Mouse (Mus musculus) intestine, embryonic 14.5 days (tissue): ENCODE data around the gene Angptl8. TPM values are rescaled to one million over a fixed set of nuclear protein-coding genes. Genes with fewer than 3 reads are reported as not detected.

Experiments used
- ATAC-seq: fragments of 200-750 bp; cut with Nextera tagmentation; replicated peaks from 2 replicates; pipeline ENCODE4 v1.8.0; 2017; ENCODE audit warnings: low read depth, moderate number of reproducible peaks, moderate TSS enrichment, moderate library complexity; ENCODE audit not compliant: low FRiP score, low TSS enrichment
- DNase-seq: peaks from one replicate; pipeline ENCODE4 v3.0.0-alpha.2; 2018; ENCODE audit warnings: low spot score
- H3K27ac ChIP-seq: fragments of 300-500 bp; sonication (generic); 2 replicates; pipeline ENCODE4 v1.5.1; 2014; ENCODE audit warnings: low read depth, mild to moderate bottlenecking, control low read depth
- H3K27me3 ChIP-seq: fragments of 300-500 bp; sonication (generic); replicated peaks from 2 replicates; pipeline ENCODE4 v1.6.1; 2014; ENCODE audit warnings: low read length, control low read depth; ENCODE audit not compliant: control insufficient read depth, insufficient read depth
- H3K36me3 ChIP-seq: fragments of 300-500 bp; sonication (generic); 2 replicates; pipeline ENCODE4 v1.6.1; 2014; ENCODE audit warnings: low read length, control low read depth; ENCODE audit not compliant: control insufficient read depth, insufficient read depth
- H3K4me1 ChIP-seq: fragments of 300-500 bp; sonication (generic); replicated peaks from 2 replicates; pipeline ENCODE4 v1.6.1; 2014; ENCODE audit warnings: low read length, control low read depth, mixed read lengths; ENCODE audit not compliant: control insufficient read depth, insufficient read depth
- H3K4me2 ChIP-seq: fragments of 300-500 bp; sonication (generic); 2 replicates; pipeline ENCODE4 v1.6.1; 2014; ENCODE audit warnings: low read length
- H3K4me3 ChIP-seq: fragments of 300-500 bp; sonication (generic); 2 replicates; pipeline ENCODE4 v1.5.1; 2014; ENCODE audit warnings: low read depth, low read length, control low read depth, mixed read lengths
- H3K9ac ChIP-seq: fragments of 300-500 bp; sonication (generic); 2 replicates; pipeline ENCODE4 v1.6.1; 2014; ENCODE audit warnings: mild to moderate bottlenecking, low read length
- H3K9me3 ChIP-seq: fragments of 300-500 bp; sonication (generic); 2 replicates; pipeline ENCODE4 v1.6.1; 2016; ENCODE audit warnings: low read length, control low read depth; ENCODE audit not compliant: control insufficient read depth
- WGBS: fragments of 180-500 bp; shearing (Covaris S2); extraction: QIAGEN DNeasy Blood & Tissue Kit; methylation state at CpG from one replicate; pipeline ENCODE4 v1.1.7; 2014; 5-methylcytosine and 5-hydroxymethylcytosine counted together
- polyA plus RNA-seq: library from polyadenylated mRNA; unstranded; fragments of >200 nt; fragmentation: Nextera tagmentation; extraction: Ambion mirVana; gene quantifications from 2 replicates; pipeline ENCODE4 v1.2.1, GENCODE M21; 2014

Gene Angptl8
- polyA plus RNA-seq, 1 experiment from 2014 or later = 4.3 TPM

- no peaks in the 10 kb centered on the region for H3K27me3 ChIP-seq
- WGBS = 34% methylated on average over 13 of the region's 13 CpGs
- H3K36me3 ChIP-seq = peaks cover 20% of the 10 kb centered on the region
- DNase-seq = peak; percentile 91
- H3K4me1 ChIP-seq = no peaks in the 10 kb centered on the region
- no peak overlapping the region for H3K4me3 ChIP-seq
- H3K9ac ChIP-seq = peak overlapping the region; percentile 14; the same call in 1 of the 2 replicates
- ATAC-seq = peak; percentile 86
- 0 out of 2 replicates have a peak overlapping the region, but pooled peaks have one; percentile 14 for H3K4me2 ChIP-seq
- peak overlapping the region; percentile 40 for H3K27ac ChIP-seq
- no peaks in the 10 kb centered on the region for H3K9me3 ChIP-seq
Observed at GRCm38 (mm10) chr9:21803986-21804644, 31.2 kb upstream of the Angptl8 start.

DNA sequence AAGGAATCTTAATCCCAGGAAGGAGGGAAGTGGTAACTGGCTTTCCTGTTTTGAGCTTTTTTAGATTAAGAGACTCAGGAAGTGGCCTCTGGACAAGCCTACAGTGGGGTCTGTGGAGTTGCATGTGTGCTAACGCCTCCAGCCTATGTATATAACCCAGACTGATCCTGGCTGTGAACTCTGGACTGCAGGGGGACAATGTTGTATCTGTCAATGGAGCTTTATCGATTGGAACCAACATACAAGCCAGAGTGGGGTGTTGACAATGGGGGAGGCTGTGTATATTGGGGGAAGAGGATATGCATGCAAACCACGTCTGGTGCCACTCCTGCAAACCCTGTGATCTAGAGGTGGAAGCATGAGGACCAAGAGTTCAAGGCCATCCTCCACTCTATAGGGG is 28.9 kb upstream of the Angptl8 start:
- peaks cover 20% of the 10 kb centered on the region; the same call in 1 of the 2 replicates for H3K36me3 ChIP-seq
- 46% methylated on average over 3 of the region's 3 CpGs for WGBS
- H3K27me3 ChIP-seq = no peaks in the 10 kb centered on the region
- H3K4me1 ChIP-seq = no peaks in the 10 kb centered on the region
- H3K4me2 ChIP-seq = no peak overlapping the region
- ATAC-seq (no peak), DNase-seq (no peak)
- H3K4me3 ChIP-seq = no peak overlapping the region
- H3K27ac ChIP-seq = no peak overlapping the region
- H3K9ac ChIP-seq = no peak overlapping the region
- H3K9me3 ChIP-seq = no peaks in the 10 kb centered on the region

- ATAC-seq (no peak), DNase-seq (no peak)
- Histone ChIP-seq H3K27me3 (no peaks in the 10 kb centered on the region), H3K9ac (no peak overlapping the region), H3K4me2 (no peak overlapping the region), H3K9me3 (no peaks in the 10 kb centered on the region), H3K36me3 (peaks cover 14% of the 10 kb centered on the region; the same call in 1 of the 2 replicates), H3K4me1 (no peaks in the 10 kb centered on the region), H3K4me3 (no peak overlapping the region), H3K27ac (no peak overlapping the region)
- 79% methylated on average over 11 of the region's 11 CpGs for WGBS
Observed at GRCm38 (mm10) chr9:21806976-21807375, 28.3 kb upstream of the Angptl8 start.

DNA sequence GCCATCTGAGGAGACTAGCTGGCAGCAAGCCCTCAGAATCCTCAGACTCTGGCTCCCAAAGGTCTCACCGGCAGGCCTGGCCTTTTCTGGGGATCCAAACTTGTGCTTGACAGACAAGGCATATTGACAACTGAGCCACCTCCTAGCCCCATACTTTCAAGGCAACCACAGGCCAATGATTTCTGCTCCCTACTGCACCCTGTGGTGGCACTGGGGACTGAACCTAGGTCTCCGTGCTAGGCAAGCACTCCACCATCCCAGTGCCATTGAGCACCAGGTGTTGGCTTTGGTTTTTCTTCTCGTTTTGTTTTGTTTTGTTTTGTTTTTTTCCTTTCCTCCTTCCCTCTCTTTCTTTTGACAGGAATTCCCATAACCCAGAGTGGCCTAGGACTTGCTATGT is 26.7 kb upstream of the Angptl8 start:
- Histone ChIP-seq H3K4me3 (no peak overlapping the region), H3K9me3 (no peaks in the 10 kb centered on the region), H3K4me2 (no peak overlapping the region), H3K27ac (no peak overlapping the region), H3K9ac (no peak overlapping the region), H3K4me1 (no peaks in the 10 kb centered on the region), H3K36me3 (peaks cover 29% of the 10 kb centered on the region), H3K27me3 (no peaks in the 10 kb centered on the region)
- ATAC-seq = no peak
- 69% methylated on average over 3 of the region's 3 CpGs for WGBS
- no peak for DNase-seq

DNA sequence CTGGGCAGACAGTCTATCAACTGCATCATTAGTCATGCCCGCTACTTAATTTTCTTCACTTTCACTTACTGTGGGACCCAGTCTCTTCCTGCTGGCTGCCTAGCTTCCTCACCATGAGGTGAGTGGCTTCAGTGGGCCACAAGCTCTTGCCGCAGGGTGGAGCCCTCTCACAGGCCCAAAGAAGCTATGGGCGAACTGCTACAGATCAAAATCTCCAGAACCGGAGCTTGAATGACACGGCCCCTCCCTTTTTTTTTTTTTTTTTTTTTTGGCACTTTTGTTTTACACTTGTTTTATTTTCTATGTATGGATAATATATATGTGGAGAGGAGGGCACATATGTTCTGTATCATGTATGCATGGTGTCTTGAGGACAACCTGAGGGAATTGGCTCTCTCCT is 24.1 kb upstream of the Angptl8 start:
- no peak overlapping the region for H3K27ac ChIP-seq
- ATAC-seq = no peak
- H3K4me2 ChIP-seq = no peak overlapping the region
- H3K4me3 ChIP-seq = no peak overlapping the region
- H3K9ac ChIP-seq = no peak overlapping the region
- no peaks in the 10 kb centered on the region for H3K27me3 ChIP-seq
- no peaks in the 10 kb centered on the region for H3K9me3 ChIP-seq
- H3K4me1 ChIP-seq = no peaks in the 10 kb centered on the region
- H3K36me3 ChIP-seq = peaks cover 54% of the 10 kb centered on the region
- WGBS = 89% methylated on average over 5 of the region's 5 CpGs
- DNase-seq = no peak

GRCm38 (mm10) chr9:21816716-21817305 is 18.5 kb upstream of the Angptl8 start:
- Histone ChIP-seq H3K36me3 (peaks cover 75% of the 10 kb centered on the region), H3K4me3 (no peak overlapping the region)

GRCm38 (mm10) chr9:21818125-21818524 is 17.2 kb upstream of the Angptl8 start:
- 81% methylated on average over 4 of the region's 4 CpGs for WGBS
- DNase-seq = no peak
- Histone ChIP-seq H3K9ac (no peak overlapping the region), H3K4me1 (no peaks in the 10 kb centered on the region), H3K27ac (no peak overlapping the region), H3K27me3 (no peaks in the 10 kb centered on the region), H3K4me3 (no peak overlapping the region), H3K36me3 (peaks cover 69% of the 10 kb centered on the region), H3K9me3 (no peaks in the 10 kb centered on the region), H3K4me2 (no peak overlapping the region)
- no peak for ATAC-seq

More at GRCm38 (mm10) chr9:21816716-21817305, 18.5 kb upstream of the Angptl8 start:
- Histone ChIP-seq H3K9ac (no peak overlapping the region), H3K27me3 (no peaks in the 10 kb centered on the region), H3K27ac (no peak overlapping the region), H3K4me2 (no peak overlapping the region), H3K9me3 (no peaks in the 10 kb centered on the region), H3K4me1 (no peaks in the 10 kb centered on the region)
- WGBS = 76% methylated on average over 9 of the region's 9 CpGs
- no peak for ATAC-seq
- DNase-seq = no peak

DNA sequence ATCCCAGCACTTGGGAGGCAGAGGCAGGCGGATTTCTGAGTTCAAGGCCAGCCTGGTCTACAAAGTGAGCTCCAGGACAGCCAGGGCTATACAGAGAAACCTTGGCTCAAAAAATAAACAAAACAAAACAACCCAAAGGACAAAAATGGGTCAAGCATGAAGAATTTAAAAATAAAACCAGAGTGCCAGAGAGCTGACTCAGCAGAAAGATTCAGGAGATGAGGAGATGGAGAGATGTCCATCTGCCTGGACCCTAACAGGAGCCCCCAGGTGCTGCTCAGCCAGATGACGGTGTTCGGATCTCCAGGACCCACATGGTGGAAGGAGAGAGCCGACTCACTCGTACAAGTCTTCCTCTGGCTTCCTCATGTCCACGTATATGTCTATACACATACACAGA is 16.7 kb upstream of the Angptl8 start:
- no peak for ATAC-seq
- 95% methylated on average over 6 of the region's 6 CpGs for WGBS

More for the DNA sequence above, 16.7 kb upstream of the Angptl8 start:
- no peak for DNase-seq
- H3K4me3 ChIP-seq = no peak overlapping the region
- no peak overlapping the region for H3K9ac ChIP-seq
- H3K4me2 ChIP-seq = no peak overlapping the region
- H3K27ac ChIP-seq = no peak overlapping the region
- no peaks in the 10 kb centered on the region for H3K9me3 ChIP-seq
- H3K27me3 ChIP-seq = no peaks in the 10 kb centered on the region
- no peaks in the 10 kb centered on the region for H3K4me1 ChIP-seq
- peaks cover 64% of the 10 kb centered on the region for H3K36me3 ChIP-seq
